Mouse (Mus musculus) hindbrain, postnatal 0 days (tissue): ENCODE data around the gene Sdhc. TPM values are rescaled to one million over a fixed set of nuclear protein-coding genes. Genes with fewer than 3 reads are reported as not detected.

Experiments used
- ATAC-seq: fragments of 200-750 bp; cut with Nextera tagmentation; 2 replicates; pipeline ENCODE4 v1.8.0; 2017; ENCODE audit warnings: mild to moderate bottlenecking, moderate TSS enrichment, moderate library complexity
- DNase-seq: peaks from one replicate; pipeline ENCODE4 v3.0.0-alpha.2; 2015; ENCODE audit warnings: low spot score
- H3K27ac ChIP-seq: fragments of 300-500 bp; sonication (generic); 2 replicates; pipeline ENCODE4 v1.5.1; 2014; ENCODE audit warnings: mild to moderate bottlenecking
- H3K27me3 ChIP-seq: fragments of 300-500 bp; sonication (generic); 2 replicates; pipeline ENCODE4 v1.6.1; 2014; ENCODE audit warnings: low read length, mixed read lengths; ENCODE audit not compliant: insufficient read depth
- H3K36me3 ChIP-seq: fragments of 300-500 bp; sonication (generic); 2 replicates; pipeline ENCODE4 v1.6.1; 2014; ENCODE audit warnings: low read length, mixed read lengths; ENCODE audit not compliant: insufficient read depth
- H3K4me1 ChIP-seq: fragments of 300-500 bp; sonication (generic); 2 replicates; pipeline ENCODE4 v1.6.1; 2014; ENCODE audit warnings: antibody characterized with exemption, low read length, mixed read lengths; ENCODE audit not compliant: insufficient read depth
- H3K4me2 ChIP-seq: fragments of 300-500 bp; sonication (generic); 2 replicates; pipeline ENCODE4 v1.6.1; 2014; ENCODE audit warnings: low read depth, mild to moderate bottlenecking, low read length, moderate library complexity, mixed read lengths
- H3K4me3 ChIP-seq: fragments of 300-500 bp; sonication (generic); 2 replicates; pipeline ENCODE4 v1.5.1; 2014; ENCODE audit warnings: low read length
- H3K9ac ChIP-seq: fragments of 300-500 bp; sonication (generic); replicated peaks from 2 replicates; pipeline ENCODE4 v1.6.1; 2014; ENCODE audit warnings: mild to moderate bottlenecking, low read length, moderate library complexity, mixed read lengths
- H3K9me3 ChIP-seq: fragments of 300-500 bp; sonication (generic); 2 replicates; pipeline ENCODE4 v1.6.1; 2016; ENCODE audit warnings: low read length, mixed read lengths
- CTCF ChIP-seq: IDR thresholded peaks from 2 replicates; pipeline ENCODE4 v1.5.1; 2016; ENCODE audit warnings: antibody characterized with exemption, control low read depth, low read depth
- WGBS: fragments of 180-500 bp; shearing (Covaris S2); extraction: QIAGEN DNeasy Blood & Tissue Kit; methylation state at CpG from one replicate; pipeline ENCODE4 v1.1.7; 2014; 5-methylcytosine and 5-hydroxymethylcytosine counted together
- polyA plus RNA-seq: library from polyadenylated mRNA; unstranded; fragments of >200 nt; fragmentation: Nextera tagmentation; extraction: Ambion mirVana; gene quantifications from 2 replicates; pipeline ENCODE4 v1.2.1, GENCODE M21; 2015
- total RNA-seq: library from RNA; depleted of rRNA; stranded (reverse); fragments of >200 nt; gene quantifications from 2 replicates; pipeline ENCODE4 v1.2.3, GENCODE M21; 2014

Gene Sdhc
- total and polyA plus RNA-seq, 2 experiments from 2014 or later: 227 to 320 TPM

GRCm38 (mm10) chr1:171193093-171193840 is 42.9 kb upstream of the Sdhc start:
- Histone ChIP-seq H3K4me3 (peak overlapping the region; percentile 30), H3K27me3 (peaks cover 4% of the 10 kb centered on the region; the same call in 1 of the 2 replicates), H3K9me3 (no peaks in the 10 kb centered on the region), H3K36me3 (no peaks in the 10 kb centered on the region), H3K4me2 (peak overlapping the region; percentile 96), H3K27ac (peak overlapping the region; percentile 9; the same call in 1 of the 2 replicates), H3K4me1 (peaks cover 5% of the 10 kb centered on the region), H3K9ac (peak overlapping the region; percentile 34; the same call in 1 of the 2 replicates)
- DNase-seq: peak; percentile 53
- 5% methylated on average over 18 of the region's 18 CpGs for WGBS
- ATAC-seq: peak; percentile 36
- TF ChIP-seq CTCF: no peak

DNA sequence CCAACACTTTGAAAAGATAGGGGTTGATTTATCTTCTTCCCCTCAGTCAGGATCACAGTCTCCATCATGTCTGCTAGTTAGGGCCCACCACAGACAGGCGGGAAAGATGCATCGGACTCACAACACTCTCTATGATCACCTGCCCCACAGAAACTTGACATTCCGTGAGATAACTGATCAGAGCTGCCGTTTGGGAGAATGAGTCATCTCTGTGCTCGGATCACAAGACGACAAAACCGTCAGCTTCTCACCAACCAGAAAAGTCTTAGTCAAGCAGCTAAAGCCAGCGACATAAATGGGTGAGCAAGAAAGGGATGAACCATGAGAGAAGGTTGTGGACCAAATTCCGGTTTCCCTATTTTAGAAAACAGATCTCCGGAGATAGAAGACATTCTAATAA is 41.9 kb upstream of the Sdhc start:
- Histone ChIP-seq H3K4me1 (peaks cover 8% of the 10 kb centered on the region), H3K27ac (no peak overlapping the region), H3K4me2 (no peak overlapping the region; the same call in 1 of the 2 replicates), H3K9me3 (no peaks in the 10 kb centered on the region), H3K36me3 (no peaks in the 10 kb centered on the region), H3K4me3 (no peak overlapping the region), H3K27me3 (peaks cover 4% of the 10 kb centered on the region; the same call in 1 of the 2 replicates), H3K9ac (no peak overlapping the region)
- no peak for TF ChIP-seq CTCF
- 50% methylated on average over 10 of the region's 10 CpGs for WGBS
- ATAC-seq (no peak), DNase-seq (no peak)

- TF ChIP-seq CTCF: no peak
- 94% methylated on average over 9 of the region's 9 CpGs for WGBS
- peaks cover 8% of the 10 kb centered on the region for H3K4me1 ChIP-seq
- no peaks in the 10 kb centered on the region for H3K9me3 ChIP-seq
- H3K27me3 ChIP-seq: peaks cover 4% of the 10 kb centered on the region; the same call in 1 of the 2 replicates
- H3K36me3 ChIP-seq: no peaks in the 10 kb centered on the region
- H3K9ac ChIP-seq: no peak overlapping the region
- H3K4me3 ChIP-seq: no peak overlapping the region
- H3K27ac ChIP-seq: no peak overlapping the region
- DNase-seq (no peak), ATAC-seq (no peak)
- no peak overlapping the region for H3K4me2 ChIP-seq
Measured at GRCm38 (mm10) chr1:171190832-171191231, 40.4 kb upstream of the Sdhc start.

DNA sequence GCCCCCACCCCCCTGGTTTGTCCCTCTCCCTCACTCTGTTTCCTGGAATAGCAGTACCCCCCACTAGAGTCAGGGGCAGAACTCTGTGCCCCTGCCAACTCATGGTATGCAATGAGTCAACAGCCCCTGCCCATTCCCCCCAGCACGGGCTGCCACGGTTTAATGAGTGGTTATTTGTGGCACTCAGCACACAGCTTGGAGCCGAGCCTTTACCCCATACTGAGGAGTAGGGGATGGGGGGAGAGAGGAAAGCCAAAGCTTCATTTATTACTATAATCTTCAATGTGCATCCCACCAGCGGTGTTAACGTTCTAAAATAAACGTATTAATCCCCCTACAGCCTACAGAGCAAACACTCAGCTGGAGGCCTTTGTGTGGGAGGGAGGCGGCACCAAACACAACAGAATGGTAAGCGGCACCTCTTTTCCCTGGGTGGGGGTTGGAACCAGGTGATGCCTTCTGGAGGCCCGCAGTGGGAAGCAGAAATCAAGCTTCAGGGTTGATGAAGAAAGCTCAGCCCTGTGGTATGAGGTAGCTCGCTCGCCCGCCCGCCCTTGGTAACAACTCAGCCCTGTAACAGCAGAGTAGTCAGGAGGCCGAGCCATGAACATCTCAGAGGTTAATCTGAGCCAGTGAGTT is 39.2 kb upstream of the Sdhc start:
- no peak for TF ChIP-seq CTCF
- 31% methylated on average over 14 of the region's 14 CpGs for WGBS
- no peak overlapping the region for H3K27ac ChIP-seq
- H3K9ac ChIP-seq: no peak overlapping the region
- no peaks in the 10 kb centered on the region for H3K27me3 ChIP-seq
- no peak overlapping the region for H3K4me3 ChIP-seq
- DNase-seq: no peak
- no peaks in the 10 kb centered on the region for H3K9me3 ChIP-seq
- H3K4me2 ChIP-seq: peak overlapping the region; percentile 9; the same call in 1 of the 2 replicates
- ATAC-seq: no peak
- H3K36me3 ChIP-seq: no peaks in the 10 kb centered on the region
- peaks cover 7% of the 10 kb centered on the region for H3K4me1 ChIP-seq

GRCm38 (mm10) chr1:171189046-171189445 is 38.6 kb upstream of the Sdhc start:
- Histone ChIP-seq H3K4me2 (peak overlapping the region; percentile 9; the same call in 1 of the 2 replicates), H3K4me1 (peaks cover 6% of the 10 kb centered on the region), H3K36me3 (no peaks in the 10 kb centered on the region), H3K4me3 (no peak overlapping the region), H3K27me3 (no peaks in the 10 kb centered on the region), H3K9me3 (no peaks in the 10 kb centered on the region), H3K9ac (no peak overlapping the region), H3K27ac (no peak overlapping the region)
- WGBS: 12% methylated on average over 8 of the region's 8 CpGs
- DNase-seq: no peak
- TF ChIP-seq CTCF: no peak
- no peak for ATAC-seq

DNA sequence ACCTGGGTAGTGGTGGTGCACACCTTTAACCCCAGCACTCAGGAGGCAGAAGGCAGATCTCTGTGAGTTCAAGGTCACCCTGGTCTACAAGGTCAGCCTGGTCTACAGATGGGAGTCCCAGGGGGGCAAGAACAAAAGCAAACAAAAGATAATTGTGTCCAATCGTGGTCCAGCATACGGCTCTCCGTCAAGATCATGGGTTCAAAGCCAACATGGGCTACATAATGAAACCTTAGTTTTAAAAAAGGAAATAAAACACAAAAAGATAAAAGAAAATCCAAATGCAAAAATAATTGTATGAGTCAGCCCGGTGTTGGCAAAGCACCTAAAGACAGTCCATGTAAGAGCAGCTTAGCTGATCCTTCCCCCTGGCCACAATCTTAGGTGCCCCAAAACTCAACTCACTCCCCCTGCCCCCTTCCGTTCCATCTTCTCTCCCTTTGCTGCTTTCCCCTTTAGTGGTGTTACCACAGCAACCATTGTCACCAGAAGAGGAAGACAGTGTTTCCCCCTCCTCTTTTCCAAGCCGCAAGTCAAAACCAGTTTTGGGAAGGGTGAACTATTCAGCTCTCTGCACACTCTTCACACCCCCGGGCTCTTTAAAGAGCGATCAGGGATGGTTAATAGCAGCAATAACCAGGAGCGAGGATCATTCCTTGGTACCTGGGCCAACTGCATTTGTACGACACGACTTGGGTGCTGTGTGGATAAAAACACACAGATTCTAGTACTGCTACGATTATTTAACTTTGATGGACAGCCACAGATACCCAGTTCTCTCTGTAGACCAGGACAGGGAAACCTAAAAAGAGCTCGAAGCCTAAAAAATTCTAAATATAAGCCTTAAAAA is 37.7 kb upstream of the Sdhc start:
- Histone ChIP-seq H3K36me3 (no peaks in the 10 kb centered on the region), H3K4me3 (no peak overlapping the region), H3K9ac (no peak overlapping the region), H3K9me3 (no peaks in the 10 kb centered on the region), H3K27ac (peak overlapping the region; percentile 16; the same call in 1 of the 2 replicates), H3K4me2 (0 out of 2 replicates have a peak overlapping the region, but pooled peaks have one; percentile 21), H3K27me3 (no peaks in the 10 kb centered on the region), H3K4me1 (peaks cover 6% of the 10 kb centered on the region)
- WGBS: 20% methylated on average over 13 of the region's 13 CpGs
- ATAC-seq (peak; percentile 57), DNase-seq (peak; percentile 27)
- TF ChIP-seq CTCF: no peak
